Mouse (Mus musculus) retina, embryonic 14.5 days (tissue): ENCODE results near the gene Ddx27.
"Not testable (repeated sequence)": the region's sequence is repeated elsewhere in the genome, so short reads cannot be mapped to it uniquely, and the experiment has no call there.

Experiments used
- DNase-seq: peaks from one replicate; pipeline ENCODE4 v3.0.0-alpha.2; 2015; ENCODE audit warnings: low spot score

Gene Ddx27

DNA sequence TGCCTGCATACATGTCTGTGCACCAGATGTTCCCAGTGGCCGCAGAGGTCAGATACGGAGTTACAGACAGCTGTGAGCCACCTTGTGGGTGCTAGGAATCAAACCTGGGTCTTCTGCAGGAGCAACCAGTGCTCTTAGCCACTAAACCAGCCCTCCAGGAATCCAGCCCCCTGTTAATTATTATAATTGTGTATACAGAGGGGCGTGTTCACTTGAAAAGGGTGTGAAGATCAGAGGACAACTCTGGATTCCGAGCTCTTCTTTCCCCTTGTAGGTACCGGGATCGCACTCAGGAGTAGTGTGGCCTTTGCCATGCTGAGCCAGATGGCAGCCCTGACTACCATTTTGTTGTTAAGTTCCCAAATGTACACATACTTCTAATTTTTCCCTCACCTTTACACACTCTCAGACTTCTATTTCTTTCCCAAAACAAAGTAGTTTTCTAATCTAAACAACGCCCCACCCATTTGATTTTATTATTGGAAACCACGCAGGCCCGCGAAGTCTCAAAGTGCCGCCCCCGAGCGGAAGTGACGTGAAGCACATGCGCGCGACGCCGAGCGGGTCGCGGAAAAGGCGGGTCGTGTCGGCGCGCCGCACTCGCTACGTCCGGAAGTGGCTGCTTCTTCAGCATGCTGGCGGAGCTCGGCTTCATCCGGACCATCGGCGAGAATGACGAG is at the start of gene Ddx27:
Ddx27 (plus strand) TSS at position 492 of the 680 bp plus-strand sequence.
- DNase-seq, result peak; percentile 93

DNA sequence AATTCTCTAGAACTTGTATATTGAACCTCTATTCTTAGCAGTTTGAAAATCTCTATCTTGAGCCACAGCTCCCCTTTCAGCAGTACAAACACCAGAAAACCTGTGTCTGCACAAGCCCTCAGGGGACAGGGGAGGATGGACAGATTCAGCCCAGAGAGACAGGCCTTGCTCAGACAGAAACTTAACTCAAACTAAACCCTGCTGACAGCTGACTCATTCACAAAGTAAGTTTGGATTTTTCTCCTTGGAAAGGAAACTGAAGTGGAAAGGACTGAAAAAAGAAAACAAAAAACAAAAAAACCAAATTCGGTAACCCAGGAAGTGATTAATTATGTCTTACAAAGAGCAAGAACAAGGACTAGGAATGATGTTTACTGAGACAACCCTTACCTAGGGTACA is 41.8 kb upstream of the Ddx27 start:
- no peak for DNase-seq

DNA sequence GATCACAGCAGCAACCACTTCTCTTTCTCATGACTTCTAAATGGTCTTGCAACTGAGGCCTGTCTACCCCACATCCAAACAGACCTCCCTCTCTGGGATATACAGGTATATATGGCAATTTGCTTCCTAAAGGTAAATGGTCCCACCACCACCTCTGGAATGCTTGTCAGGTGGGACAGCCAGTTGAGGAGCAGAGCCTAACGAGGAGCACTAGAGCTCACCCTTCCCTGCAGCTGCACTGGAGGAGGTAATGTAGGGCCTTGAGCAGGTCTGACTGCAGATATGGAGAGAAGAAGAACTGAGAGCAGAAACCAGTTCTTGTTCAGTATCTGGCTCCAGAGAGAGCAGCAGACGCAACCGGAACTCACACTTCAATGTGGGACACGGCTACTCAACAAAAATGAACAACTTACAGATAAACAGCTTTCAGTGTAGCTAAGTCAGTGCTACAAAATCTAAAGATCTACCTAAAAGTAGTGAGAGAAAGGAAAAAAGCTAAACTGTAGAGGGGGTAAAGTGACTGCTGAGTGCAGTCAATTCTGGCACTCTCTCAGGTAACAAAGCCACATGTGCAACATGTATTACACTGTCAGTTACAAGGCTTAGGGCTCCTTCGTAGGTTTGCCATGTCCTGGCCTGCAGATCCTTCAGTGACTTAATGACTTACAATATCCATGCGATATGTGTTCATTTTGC is 40.7 kb upstream of the Ddx27 start:
- DNase-seq, result no peak

DNA sequence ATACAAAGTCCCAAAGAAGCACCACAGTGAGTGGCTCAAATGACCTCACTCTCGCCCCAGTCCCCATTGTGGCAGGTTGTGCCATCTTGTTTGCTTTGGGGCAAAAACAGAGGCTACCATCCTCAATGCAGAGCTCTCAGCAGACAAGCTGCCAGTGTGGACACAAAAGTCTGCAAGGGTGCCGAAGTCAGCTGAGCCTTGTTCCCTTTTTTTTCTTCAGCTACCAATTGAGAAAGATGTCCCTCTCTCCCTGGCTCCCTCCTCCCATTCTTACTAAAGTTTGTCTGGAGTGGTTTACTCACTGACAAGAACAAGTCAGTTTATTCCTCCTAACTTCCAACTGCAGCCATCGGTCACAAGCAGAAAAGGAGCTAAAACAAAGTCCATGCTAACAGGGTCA is 38.6 kb upstream of the Ddx27 start:
- DNase-seq, result no peak

DNA sequence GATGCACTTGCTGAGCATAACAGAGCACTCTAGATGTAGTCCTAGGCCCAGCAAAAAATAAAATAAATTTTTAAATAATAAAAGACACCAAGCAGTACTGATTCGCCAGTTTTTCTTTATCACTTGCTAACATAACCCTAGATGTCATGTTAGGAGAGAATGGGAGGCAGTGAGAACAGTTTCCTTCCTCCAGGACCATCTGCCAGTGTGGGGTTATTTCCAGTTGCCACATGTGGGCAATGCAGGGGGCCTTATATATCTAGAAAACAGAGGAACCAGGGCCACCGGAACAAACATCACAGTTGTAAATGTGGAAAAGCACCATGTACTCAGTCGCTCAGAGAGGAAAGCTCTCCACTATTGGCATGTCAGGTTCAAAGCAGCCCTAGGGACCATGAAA is 37.5 kb upstream of the Ddx27 start:
- DNase-seq, result no peak

DNA sequence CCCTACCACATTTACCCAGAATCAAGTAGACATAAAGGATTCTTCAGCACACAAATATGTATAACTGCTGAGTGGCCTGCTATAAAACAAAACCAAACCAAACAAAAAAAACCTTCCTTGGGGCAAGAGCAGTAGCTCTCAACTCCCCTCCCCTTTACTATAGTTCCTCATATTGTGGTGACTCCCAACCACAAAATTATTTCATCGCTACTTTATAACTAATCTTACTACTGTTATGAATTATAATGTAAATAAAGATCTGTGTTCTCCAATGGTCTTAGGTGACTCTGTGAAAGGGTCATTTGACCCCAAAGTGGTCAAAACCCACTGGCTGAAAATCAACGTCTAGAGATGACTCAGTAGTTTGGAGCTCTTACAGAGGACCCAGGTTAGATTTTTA is 34.8 kb upstream of the Ddx27 start:
- no peak for DNase-seq

DNA sequence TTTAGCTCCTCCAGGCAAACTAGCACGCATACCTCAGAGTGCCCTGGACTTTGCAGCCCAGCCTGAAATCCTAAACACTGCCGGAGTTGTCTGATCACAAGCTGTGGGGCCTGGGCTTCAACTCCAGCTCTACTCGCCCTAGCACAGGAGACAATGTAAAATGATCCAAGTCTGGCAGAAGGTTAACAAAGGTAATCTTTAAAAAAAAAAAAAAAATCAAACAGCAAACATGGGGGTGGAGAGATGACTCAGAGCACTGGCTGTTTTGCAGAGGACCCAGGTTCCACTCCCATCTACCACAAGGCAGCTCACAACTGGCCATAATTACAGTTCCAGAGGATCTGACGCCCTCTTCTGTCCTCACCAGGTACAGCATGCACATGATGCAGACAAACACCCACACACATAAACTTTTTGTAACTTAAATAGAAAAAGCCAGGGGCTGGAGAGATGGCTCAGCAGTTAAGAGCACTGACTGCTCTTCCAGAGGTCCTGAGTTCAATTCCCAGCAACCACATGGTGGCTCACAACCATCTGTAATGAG is 31.6 kb upstream of the Ddx27 start:
- no peak for DNase-seq

DNA sequence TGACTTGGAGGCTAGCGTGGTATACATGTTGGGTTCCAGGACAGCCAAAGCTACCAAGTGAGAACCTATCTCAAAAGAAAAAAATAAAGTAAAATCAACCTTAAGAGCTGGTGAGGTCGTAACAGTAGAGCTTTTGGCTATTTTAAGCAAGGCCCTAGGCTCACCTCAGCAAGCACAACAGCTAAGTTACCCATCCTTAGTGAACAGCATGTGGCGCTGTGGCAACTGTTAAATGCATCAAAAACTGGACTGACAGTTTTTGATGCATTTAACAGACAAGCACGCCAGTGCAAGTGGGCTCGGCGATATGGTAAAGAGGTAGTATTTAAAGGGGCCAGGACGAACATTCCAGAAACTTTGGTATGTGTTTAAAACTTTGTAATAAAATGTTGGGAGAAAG is 24.1 kb upstream of the Ddx27 start:
- no peak for DNase-seq

DNA sequence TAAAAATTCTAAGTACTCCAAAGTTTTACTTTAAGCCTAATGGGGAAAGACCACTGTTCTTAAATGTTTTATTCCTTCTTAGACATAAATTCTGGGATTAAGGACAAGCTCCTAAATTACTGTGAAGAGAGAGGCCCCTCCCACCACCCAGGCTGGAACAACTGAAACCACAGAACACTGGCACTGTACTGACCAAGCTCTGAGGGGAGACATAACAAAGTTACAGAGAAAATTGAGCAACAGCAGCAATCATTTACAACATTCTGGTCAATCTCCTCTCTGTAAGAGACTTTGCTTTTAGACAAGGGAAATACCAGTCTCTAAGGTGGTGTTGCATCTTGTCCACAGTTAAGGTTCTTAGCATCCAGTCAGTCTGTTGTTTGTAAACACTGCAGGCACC is 23.0 kb upstream of the Ddx27 start:
- DNase-seq, result no peak

DNA sequence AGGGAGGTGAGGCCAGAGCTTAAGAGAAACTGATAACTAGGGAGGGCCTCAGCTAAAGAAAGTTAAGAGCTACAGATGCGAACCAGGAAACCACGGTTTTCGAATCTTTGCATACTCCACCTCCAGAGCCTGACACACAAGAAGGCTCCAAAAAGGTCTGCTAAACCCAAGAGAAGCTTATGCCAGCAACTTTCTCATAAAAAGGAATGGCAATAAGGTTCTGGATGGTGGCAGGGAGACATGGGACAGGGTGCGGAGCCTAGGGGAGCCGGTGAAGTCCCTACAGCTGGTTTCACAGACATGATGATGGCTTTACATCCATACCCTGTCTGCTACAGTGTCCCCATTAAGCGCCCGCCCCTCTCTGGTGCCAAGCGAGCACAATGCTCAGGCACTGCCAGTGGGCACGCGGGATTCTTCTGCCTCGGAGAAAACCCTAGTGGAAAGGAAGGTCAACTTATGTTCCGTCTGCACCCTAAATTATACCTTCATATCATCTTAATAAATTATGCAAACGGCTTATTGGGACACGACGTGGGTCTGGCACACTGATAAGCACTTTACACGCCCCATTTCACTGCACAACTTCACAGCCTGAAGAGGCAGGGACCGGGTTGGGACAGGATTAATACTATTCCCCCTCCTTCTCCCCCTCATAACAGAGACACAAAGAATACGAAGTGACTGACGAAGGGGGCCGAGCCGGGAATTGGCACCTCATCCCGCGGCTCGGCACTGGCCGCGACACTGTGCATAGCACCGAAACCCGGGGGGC is 19.8 kb upstream of the Ddx27 start:
- DNase-seq, result peak; percentile 54

DNA sequence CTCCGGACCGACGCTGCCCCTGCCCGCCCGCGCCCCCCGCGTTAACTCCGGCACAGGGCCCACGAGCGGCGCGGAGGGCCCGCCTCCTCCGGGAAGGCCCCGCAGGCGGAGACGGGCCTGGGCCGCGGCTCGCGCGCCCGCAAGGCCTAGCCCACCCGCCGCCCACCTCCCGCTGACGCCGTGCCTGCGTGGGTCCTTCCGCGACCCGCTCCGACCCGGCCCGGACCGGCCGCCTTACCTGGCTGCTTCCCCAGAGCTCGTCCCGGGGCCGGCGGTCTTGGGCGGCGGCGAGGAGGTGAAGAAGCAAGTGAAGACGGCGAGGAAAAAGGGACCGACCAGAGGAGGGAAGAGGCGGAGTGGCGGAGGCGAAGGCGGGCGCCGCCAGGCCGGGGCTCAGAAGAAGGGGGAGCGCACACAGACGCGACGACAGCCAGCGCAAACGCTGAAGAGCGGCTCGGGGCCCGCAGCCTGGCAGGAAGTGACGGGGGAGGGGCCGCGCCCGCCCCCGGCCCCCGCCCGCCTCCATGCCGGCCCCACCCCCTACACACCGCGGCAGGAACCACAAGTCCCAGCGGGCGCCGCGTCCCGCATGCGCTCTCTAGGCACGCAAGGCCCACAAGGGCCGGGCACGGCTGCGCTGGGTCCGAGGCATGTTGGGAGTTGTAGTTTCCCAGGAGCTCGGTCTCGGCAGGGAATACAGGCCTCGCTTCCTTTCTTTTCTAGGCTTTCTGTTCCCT is 19.0 kb upstream of the Ddx27 start, which contains the start of gene Stau1:
Stau1 (minus strand) TSS at position 504 of the 737 bp plus-strand sequence.
- peak; percentile 98 for DNase-seq

DNA sequence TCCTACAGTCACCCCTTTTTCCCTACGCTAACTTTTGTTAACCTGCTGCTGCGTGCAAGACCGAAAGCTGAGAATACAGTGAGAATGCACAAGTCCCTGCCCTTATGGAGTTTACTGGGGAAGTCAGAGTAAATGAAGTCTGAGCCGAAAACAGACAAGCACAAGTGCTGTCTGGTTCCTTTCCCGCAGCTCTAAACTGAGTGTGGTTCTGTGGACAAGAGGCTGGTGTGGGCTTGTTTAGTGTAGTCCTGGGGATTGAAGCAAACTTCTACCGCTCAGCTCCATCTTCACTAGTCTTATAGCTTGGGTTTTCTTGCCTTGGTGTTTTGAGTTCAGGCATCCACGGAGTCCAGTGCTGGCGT is 18.5 kb upstream of the Ddx27 start:
- no peak for DNase-seq

DNA sequence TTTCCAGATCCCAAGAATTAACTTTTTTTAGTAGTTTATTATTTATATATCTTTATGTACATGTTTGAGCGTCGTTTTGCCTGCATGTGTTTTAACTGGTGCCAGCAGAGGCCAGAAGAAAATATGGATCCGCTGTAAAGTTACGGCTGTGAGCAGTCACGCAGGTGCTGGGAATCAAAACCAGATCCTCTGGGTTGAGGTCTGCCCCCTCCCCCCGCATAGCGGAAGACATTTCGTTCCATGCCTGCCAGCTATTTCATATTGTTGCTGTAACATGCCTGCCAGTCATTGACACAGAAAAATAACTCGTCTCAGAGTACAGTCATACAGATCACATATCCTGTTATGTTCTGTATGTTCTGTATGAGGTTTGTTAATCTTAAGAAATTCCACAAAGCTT is 13.5 kb upstream of the Ddx27 start:
- DNase-seq, result no peak

DNA sequence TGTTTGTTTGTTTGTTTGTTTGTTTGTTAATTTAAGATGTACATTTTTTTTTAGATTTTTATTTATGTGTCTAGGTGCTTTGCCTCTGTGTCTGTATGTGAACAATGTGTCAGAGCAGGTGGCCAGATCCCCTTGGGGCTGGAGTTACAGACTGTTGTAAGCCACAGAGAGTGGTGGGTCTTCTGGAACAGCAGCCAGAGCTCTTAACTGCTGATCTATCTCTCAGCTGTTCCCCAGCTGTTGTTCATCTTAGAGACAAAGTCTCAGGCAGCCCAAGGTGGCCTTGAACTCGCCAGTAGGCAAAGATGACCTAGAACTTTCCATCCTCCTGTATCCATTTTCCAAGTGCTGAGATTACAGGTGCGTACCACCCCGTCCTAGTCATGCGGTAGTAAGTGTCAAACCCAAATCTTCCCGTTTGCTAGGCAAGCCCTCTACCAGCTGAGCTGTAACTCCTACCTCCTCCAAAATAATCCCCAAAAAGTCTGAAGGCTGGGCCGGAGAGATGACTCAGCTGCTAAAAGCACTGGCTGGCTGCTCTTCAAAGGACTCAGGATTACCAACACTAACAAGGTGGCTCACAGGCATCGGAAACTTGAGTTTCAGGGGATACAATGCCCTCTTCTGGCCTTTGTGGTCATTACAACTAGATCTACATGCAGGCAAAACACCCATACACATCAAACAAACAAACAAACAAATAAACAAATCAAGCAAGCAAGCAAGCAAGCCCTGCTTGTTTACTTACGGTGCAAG is 10.7 kb upstream of the Ddx27 start:
- DNase-seq, result peak; percentile 82

DNA sequence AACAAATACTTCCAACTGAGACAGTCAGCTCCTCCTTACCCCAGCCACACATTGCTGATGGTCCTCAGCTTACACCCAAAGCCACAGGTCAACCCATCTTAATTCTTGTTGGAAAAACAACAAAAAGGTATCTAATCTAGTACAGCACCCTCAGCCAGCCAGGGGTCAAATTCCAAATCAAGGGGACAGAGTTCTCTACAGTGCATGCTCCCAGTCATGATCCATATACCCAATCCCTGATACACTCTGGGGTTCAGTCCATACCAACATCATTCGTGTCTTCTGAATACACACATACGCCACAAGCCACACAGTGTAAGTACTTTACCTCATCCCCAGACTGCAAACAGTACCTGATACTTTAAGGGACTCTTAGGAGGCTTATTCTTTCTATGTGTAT is 8.6 kb upstream of the Ddx27 start:
- no peak for DNase-seq

DNA sequence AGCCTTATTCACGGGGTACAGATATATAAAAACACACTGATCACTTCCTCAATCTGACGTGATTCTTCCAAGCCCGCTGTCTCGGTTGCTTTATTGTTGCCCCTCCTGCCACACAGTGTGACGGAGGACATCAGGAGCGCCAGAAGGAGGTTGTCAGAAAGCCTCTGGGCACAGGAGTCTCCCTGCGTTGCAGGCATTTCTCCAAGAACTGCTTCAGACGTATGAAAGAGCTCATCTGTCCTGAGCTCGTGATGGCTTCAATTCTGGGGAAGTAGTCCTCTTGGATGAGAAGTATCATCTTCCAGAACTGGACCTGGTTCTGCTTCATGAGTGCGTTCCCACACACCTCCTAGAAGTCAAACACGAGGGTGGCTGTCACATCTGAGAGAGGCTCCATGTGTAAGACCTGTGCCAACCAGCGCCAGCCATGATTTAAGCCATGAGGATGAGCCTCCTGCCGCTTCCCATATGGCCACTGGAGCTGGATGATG is 7.9 kb upstream of the Ddx27 start:
- no peak for DNase-seq

DNA sequence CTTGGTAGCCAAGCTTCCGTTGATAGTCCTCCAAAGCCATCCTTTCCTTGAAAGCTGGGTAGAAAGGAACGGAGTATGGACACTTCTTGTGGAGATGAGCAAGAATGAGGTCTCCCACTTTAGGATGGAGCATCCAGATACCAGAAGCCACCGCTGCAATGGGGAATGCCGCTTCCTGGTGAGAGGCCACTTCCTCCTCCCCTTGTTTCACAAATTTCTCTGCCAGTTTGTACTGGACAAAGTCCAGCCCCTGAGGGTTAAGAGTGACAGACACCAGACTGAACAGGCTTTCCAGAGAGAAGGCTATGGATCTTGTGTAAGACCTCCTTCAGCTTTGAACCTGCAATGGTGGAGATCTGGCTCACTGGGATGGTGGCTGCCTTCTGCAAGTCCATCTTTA is 7.4 kb upstream of the Ddx27 start:
- DNase-seq, result not testable (repeated sequence)

DNA sequence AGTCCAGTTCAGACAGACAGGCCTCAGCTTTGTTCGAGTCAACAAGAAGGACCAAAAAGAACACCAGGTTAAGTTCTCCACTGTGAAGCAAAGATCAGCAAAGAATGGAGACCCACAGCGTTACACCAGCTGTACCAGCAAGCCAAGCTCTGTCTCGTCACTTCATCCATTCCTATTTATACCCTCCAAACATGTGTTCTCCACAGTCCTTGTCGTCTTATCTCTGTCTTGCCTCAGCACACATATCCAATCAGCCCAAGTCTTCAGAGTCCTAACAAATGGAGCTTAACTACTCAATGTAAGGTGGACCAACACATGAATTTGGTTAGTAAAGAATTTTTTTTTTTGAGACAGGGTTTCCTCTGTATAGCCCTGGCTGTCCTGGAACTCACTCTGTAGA is 5.5 kb upstream of the Ddx27 start:
- DNase-seq, result no peak

DNA sequence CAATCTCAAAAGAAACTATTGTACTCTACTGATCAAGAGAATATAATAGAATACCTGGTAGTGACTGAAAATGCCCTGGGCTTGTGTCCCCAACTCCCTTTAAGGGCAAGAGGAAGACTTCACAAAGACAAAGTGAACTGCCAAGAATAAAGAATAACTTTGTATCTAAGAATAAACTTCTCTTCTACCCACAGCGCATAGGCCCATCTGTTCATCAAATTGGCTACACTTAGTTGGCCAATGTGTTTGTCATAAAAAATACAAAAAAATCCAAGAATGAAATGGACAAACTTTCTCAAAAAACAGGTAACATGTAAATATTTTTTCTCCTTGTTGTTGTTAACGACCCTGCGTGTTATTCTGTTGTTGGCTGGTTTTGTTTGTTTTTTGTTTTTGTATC is 4.4 kb upstream of the Ddx27 start:
- no peak for DNase-seq

DNA sequence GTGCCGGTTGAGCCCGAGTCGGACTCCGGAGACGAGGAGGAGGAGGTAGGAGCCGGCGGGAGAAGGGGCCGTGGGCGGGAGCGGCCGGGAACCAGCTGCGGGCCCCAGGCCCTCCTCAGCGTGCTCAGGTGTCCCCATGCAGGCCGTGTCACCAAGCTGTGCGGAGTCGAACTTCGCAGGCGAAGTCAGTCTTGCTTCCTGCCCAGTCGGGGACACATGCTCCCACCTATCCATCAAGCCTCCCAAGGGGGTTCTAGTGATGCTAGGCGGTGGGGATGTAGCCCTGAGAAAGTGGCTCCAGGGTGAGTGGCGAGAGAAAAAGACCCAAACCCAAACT is 357 bp downstream of the Ddx27 start:
- no peak for DNase-seq

DNA sequence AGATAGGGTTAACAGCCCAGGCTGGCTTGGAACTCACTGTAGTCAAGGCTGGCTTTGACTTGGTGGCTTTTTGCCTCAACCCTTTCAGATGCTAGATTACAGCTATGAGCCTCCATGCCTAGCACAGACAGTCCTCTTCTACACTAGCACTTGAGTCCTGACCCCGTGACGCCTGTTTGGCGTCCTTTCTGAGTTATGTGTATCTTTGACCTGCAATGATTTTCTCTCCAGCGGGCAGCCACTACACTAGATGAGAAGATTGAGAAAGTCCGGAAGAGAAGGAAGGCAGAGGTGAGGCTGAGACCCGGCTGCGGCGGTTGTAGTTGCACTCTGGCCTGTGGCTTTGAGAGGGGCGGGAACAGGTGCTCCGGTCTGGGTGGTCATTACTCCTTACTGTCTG is 4.4 kb downstream of the Ddx27 start:
- DNase-seq, result no peak
